Mouse (Mus musculus): ENCODE results near the gene Abhd16a. TPM values are rescaled to one million over a fixed set of nuclear protein-coding genes. Genes with fewer than 3 reads are reported as not detected.

The Abhd16a gene
- polyA plus RNA-seq, 1 experiment from 2014 or later, result 86.9 TPM

DNA sequence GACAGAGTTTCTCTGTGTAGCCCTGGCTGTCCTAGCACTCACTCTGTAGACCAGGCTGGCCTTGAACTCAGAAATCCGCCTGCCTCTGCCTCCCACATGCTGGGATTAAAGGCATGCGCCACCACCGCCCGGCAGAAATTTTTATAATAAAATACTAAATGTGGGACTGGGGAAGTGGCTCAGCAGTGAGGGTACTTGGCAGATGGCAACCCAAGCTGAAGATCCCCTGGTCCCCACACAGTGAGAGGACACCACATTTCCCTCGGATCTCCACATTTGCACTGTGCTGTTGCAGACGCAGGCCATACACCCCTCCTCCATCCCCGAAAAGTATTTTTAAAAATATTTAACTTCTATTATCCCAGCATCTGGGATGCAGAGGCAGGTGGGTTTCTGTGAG lies 44.5 kb downstream of the Abhd16a start:
- H3K4me3 ChIP-seq, result no peak overlapping the region
- no peak overlapping the region for H3K4me2 ChIP-seq
- ATAC-seq (ENCODE audit: low FRiP score), result no peak
- WGBS, result 95% methylated on average over 7 of the region's 7 CpGs
- peaks cover 13% of the 10 kb centered on the region for H3K36me3 ChIP-seq
- H3K27me3 ChIP-seq, result no peaks in the 10 kb centered on the region
- peaks cover 26% of the 10 kb centered on the region for H3K4me1 ChIP-seq (replicated peaks)
- H3K27ac ChIP-seq, result no peak overlapping the region
- no peaks in the 10 kb centered on the region for H3K9me3 ChIP-seq
- no peak overlapping the region for H3K9ac ChIP-seq

GRCm38 (mm10) chr17:35134801-35135590 lies 45.9 kb downstream of the Abhd16a start, which contains the start of gene Bag6:
Gene Bag6 (plus strand): TSS chr17:35135178.
- Histone ChIP-seq H3K4me1 (replicated peaks) (peaks cover 34% of the 10 kb centered on the region), H3K4me3 (peak within 1 kb of the TSS; percentile 74), H3K9me3 (no peaks in the 10 kb centered on the region), H3K9ac (peak within 1 kb of the TSS; percentile 87), H3K27ac (peak within 1 kb of the TSS; percentile 95), H3K4me2 (peak within 1 kb of the TSS; percentile 97), H3K36me3 (peaks cover 24% of the 10 kb centered on the region), H3K27me3 (no peaks in the 10 kb centered on the region)
- ATAC-seq (ENCODE audit: low FRiP score), result peak; percentile 95
- under 1% methylated on average over 66 of the region's 66 CpGs for WGBS

GRCm38 (mm10) chr17:35135591-35136320 lies 46.7 kb downstream of the Abhd16a start:
- peak overlapping the region; percentile 97 for H3K4me2 ChIP-seq
- H3K27ac ChIP-seq, result peak overlapping the region; percentile 95
- H3K36me3 ChIP-seq, result peaks cover 26% of the 10 kb centered on the region
- H3K27me3 ChIP-seq, result no peaks in the 10 kb centered on the region
- H3K9ac ChIP-seq, result peak overlapping the region; percentile 87
- no peaks in the 10 kb centered on the region for H3K9me3 ChIP-seq
- H3K4me1 ChIP-seq (replicated peaks), result peaks cover 34% of the 10 kb centered on the region
- ATAC-seq (ENCODE audit: low FRiP score), result peak; percentile 77
- peak overlapping the region; percentile 74 for H3K4me3 ChIP-seq
- WGBS, result 1% methylated on average over 43 of the region's 43 CpGs

- ATAC-seq (ENCODE audit: low FRiP score), result no peak
- Histone ChIP-seq H3K4me2 (no peak overlapping the region), H3K27ac (no peak overlapping the region), H3K27me3 (no peaks in the 10 kb centered on the region), H3K9ac (peak overlapping the region; percentile 43), H3K9me3 (no peaks in the 10 kb centered on the region), H3K36me3 (peaks cover 61% of the 10 kb centered on the region), H3K4me1 (replicated peaks) (peaks cover 34% of the 10 kb centered on the region), H3K4me3 (no peak overlapping the region)
- 93% methylated on average over 3 of the region's 3 CpGs for WGBS
Observed at GRCm38 (mm10) chr17:35139269-35139668, 50.2 kb downstream of the Abhd16a start.

- H3K4me3 ChIP-seq, result no peak overlapping the region
- H3K27ac ChIP-seq, result no peak overlapping the region
- H3K27me3 ChIP-seq, result no peaks in the 10 kb centered on the region
- H3K4me1 ChIP-seq (replicated peaks), result peaks cover 34% of the 10 kb centered on the region
- no peak overlapping the region for H3K4me2 ChIP-seq
- H3K9me3 ChIP-seq, result no peaks in the 10 kb centered on the region
- no peak overlapping the region for H3K9ac ChIP-seq
- no peak for ATAC-seq (ENCODE audit: low FRiP score)
- 79% methylated on average over 16 of the region's 16 CpGs for WGBS
- peaks cover 74% of the 10 kb centered on the region for H3K36me3 ChIP-seq
Observed at GRCm38 (mm10) chr17:35140490-35140996, 51.5 kb downstream of the Abhd16a start.

DNA sequence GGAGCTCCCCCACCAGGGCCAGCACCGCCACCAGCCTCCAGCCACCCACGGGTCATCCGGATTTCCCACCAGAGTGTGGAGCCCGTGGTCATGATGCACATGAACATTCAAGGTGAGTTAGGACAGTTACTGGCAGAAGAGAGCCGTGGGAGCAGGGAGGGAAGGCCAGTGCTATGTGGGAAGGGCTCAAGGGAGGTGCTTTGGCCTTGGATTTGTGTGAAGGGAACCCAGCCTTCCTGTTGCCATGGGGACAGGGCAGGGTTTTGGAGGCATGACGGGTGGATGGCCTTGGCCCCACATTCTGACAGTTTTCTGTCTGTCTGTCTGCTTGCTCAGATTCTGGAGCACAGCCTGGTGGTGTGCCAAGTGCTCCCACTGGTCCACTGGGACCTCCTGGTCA lies 52.9 kb downstream of the Abhd16a start:
- Histone ChIP-seq H3K4me3 (no peak overlapping the region), H3K9me3 (no peaks in the 10 kb centered on the region), H3K27ac (no peak overlapping the region), H3K9ac (no peak overlapping the region), H3K4me2 (no peak overlapping the region), H3K4me1 (replicated peaks) (peaks cover 24% of the 10 kb centered on the region), H3K27me3 (no peaks in the 10 kb centered on the region), H3K36me3 (peaks cover 88% of the 10 kb centered on the region)
- 90% methylated on average over 6 of the region's 6 CpGs for WGBS
- no peak for ATAC-seq (ENCODE audit: low FRiP score)

DNA sequence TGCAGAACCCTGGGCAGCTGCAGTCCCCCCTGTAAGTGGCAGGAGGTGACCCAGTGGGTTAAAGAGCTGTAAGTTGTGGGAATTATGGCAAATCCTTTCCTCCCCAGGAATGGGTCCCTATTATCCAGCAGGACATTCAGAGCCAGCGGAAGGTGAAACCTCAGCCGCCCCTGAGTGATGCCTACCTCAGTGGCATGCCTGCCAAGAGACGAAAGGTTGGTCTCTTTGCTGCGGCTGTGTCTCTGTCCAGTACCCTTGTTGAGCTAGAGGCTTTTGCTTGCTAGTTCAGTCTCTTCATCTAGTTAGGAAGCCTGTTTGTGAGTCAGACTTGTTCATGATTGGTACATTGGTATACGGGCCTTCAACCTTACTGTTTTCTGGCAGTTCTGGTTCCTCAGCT lies 57.1 kb downstream of the Abhd16a start:
- no peak overlapping the region for H3K4me2 ChIP-seq
- H3K27me3 ChIP-seq, result no peaks in the 10 kb centered on the region
- H3K9ac ChIP-seq, result 0 out of 2 replicates have a peak overlapping the region, but pooled peaks have one; percentile 24
- H3K27ac ChIP-seq, result no peak overlapping the region
- no peaks in the 10 kb centered on the region for H3K9me3 ChIP-seq
- no peaks in the 10 kb centered on the region for H3K4me1 ChIP-seq (replicated peaks)
- H3K36me3 ChIP-seq, result peaks cover 97% of the 10 kb centered on the region
- no peak for ATAC-seq (ENCODE audit: low FRiP score)
- no peak overlapping the region for H3K4me3 ChIP-seq
- whole genome bisulfite sequencing, result 86% methylated on average over 5 of the region's 5 CpGs

DNA sequence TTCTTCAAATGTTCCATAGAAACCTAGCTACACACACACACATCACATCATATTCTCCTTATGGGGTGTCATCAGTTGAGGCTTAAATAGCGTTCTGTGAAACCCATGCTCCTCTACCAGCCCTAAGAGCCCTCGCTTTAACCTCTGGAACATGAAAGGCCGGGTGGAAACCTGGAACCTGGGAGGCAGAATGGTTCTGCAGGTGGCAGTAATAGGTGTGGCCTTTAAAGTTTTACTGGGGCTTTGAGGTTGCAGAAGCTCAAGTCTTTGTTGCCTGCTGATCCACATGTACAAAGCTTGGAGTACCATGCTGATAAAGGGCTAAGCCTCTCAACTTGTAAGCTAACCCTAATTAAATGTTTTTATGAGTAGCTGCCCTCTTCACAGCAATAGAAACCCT lies 58.3 kb downstream of the Abhd16a start:
- no peak overlapping the region for H3K4me2 ChIP-seq
- H3K27me3 ChIP-seq, result no peaks in the 10 kb centered on the region
- H3K27ac ChIP-seq, result 0 out of 2 replicates have a peak overlapping the region, but pooled peaks have one; percentile 72
- no peaks in the 10 kb centered on the region for H3K4me1 ChIP-seq (replicated peaks)
- no peak overlapping the region for H3K9ac ChIP-seq
- H3K4me3 ChIP-seq, result no peak overlapping the region
- peaks cover 97% of the 10 kb centered on the region for H3K36me3 ChIP-seq
- WGBS, result 63% methylated on average over 3 of the region's 3 CpGs
- H3K9me3 ChIP-seq, result no peaks in the 10 kb centered on the region
- ATAC-seq (ENCODE audit: low FRiP score), result no peak

GRCm38 (mm10) chr17:35147922-35148639 lies 59.0 kb downstream of the Abhd16a start:
- Histone ChIP-seq H3K9me3 (no peaks in the 10 kb centered on the region), H3K36me3 (peaks cover 97% of the 10 kb centered on the region), H3K27me3 (no peaks in the 10 kb centered on the region), H3K4me3 (no peak overlapping the region), H3K9ac (no peak overlapping the region), H3K4me2 (no peak overlapping the region), H3K4me1 (replicated peaks) (no peaks in the 10 kb centered on the region), H3K27ac (no peak overlapping the region)
- no peak for ATAC-seq (ENCODE audit: low FRiP score)
- WGBS, result 76% methylated on average over 5 of the region's 5 CpGs

DNA sequence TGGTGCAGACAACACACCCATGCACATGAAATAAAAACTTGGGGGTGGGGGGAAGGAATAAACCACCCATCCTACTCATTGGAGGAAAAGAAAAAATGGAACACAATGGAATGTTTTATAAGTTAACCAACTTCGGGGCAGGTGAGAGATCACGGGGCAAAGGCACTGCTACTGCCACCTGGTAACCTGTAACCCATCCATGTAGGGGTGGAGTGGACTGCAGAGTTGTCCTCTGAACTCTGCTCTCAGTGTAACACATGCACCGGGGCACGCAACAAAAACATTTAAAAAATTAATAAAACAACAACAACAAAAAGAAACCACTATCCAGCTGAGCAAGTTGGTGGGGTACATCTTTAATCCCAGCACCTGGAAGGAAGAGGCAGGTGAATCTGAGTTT lies 63.1 kb downstream of the Abhd16a start:
- 96% methylated on average over 4 of the region's 4 CpGs for WGBS

More for the DNA sequence above, 63.1 kb downstream of the Abhd16a start:
- no peak overlapping the region for H3K27ac ChIP-seq
- ATAC-seq (ENCODE audit: low FRiP score), result no peak
- H3K4me2 ChIP-seq, result no peak overlapping the region
- no peaks in the 10 kb centered on the region for H3K9me3 ChIP-seq
- H3K4me1 ChIP-seq (replicated peaks), result no peaks in the 10 kb centered on the region
- no peak overlapping the region for H3K4me3 ChIP-seq
- H3K9ac ChIP-seq, result no peak overlapping the region
- no peaks in the 10 kb centered on the region for H3K27me3 ChIP-seq
- H3K36me3 ChIP-seq, result peaks cover 97% of the 10 kb centered on the region
